Mouse (Mus musculus): Measurements from ENCODE around the gene Tle4.

GRCm38 (mm10) chr19:14600841-14601240 is 3.0 kb upstream of the Tle4 start:
- TF ChIP-seq RAD21 (IDR thresholded peaks at IDR 0.05; ENCODE audit: low read depth, low read length) = no peak
- no peak for TF ChIP-seq RCOR1 (conservative IDR thresholded peaks at IDR 0.05; ENCODE audit: low read depth, low read length)
- TF ChIP-seq MAFK (IDR thresholded peaks at IDR 0.05; ENCODE audit: insufficient replicate concordance, low read length) = no peak
- no peak for TF ChIP-seq EP300 (IDR thresholded peaks at IDR 0.05; ENCODE audit: low read length)
- TF ChIP-seq USF1 (IDR thresholded peaks at IDR 0.05; ENCODE audit: low read depth, low read length) = no peak
- TF ChIP-seq CTCF (conservative IDR thresholded peaks at IDR 0.05 in 1 of 2, IDR thresholded peaks at IDR 0.05 in 1 of 2; ENCODE audit: low read depth in 2 of 2, low read length in 2 of 2) = no peak
- TF ChIP-seq ZNF384 (IDR thresholded peaks at IDR 0.05; ENCODE audit: low read depth, low read length) = no peak
- no peak for TF ChIP-seq CHD2 (IDR thresholded peaks at IDR 0.05; ENCODE audit: low read length)
- TF ChIP-seq ZKSCAN1 (IDR thresholded peaks at IDR 0.05; ENCODE audit: borderline replicate concordance, low read depth, low read length) = no peak
